Mouse (Mus musculus): ENCODE results near the gene Ocrl. TPM values are rescaled to one million over a fixed set of nuclear protein-coding genes. Genes with fewer than 3 reads are reported as not detected.
A peak's percentile ranks its signal among the peaks of the same experiment; 100 is the strongest.

The Ocrl gene
- polyA plus RNA-seq, 1 experiment = 4.0 TPM

- no peak overlapping the region for H3K27ac ChIP-seq (ENCODE audit: insufficient read depth, low read length)
- DNase-seq (ENCODE audit: low read depth in 1 of 2, low spot score in 2 of 2) = no peak
- TF ChIP-seq POLR2A (IDR thresholded peaks at IDR 0.05; ENCODE audit: low read depth, low read length) (no peak), CTCF (IDR thresholded peaks at IDR 0.05; ENCODE audit: extremely low read depth, insufficient read depth, insufficient read length, insufficient replicate concordance) (no peak)
- no peaks in the 10 kb centered on the region for H3K27me3 ChIP-seq (ENCODE audit: control insufficient read depth, insufficient read depth, low read length)
- H3K4me3 ChIP-seq (ENCODE audit: extremely low read depth, insufficient read depth, insufficient read length) = no peak overlapping the region
- 82% methylated on average over 10 of the region's 10 CpGs for WGBS
- H3K36me3 ChIP-seq (ENCODE audit: control insufficient read depth, insufficient read depth, low read length) = no peaks in the 10 kb centered on the region
- H3K4me1 ChIP-seq (ENCODE audit: control insufficient read depth, insufficient read depth, insufficient read length) = no peaks in the 10 kb centered on the region
Observed at GRCm38 (mm10) chrX:47971366-47972128, 59.4 kb downstream of the Ocrl start.

GRCm38 (mm10) chrX:47976551-47976950 is 64.4 kb downstream of the Ocrl start:
- Histone ChIP-seq H3K4me3 (ENCODE audit: extremely low read depth, insufficient read depth, insufficient read length) (no peak overlapping the region), H3K27me3 (ENCODE audit: control insufficient read depth, insufficient read depth, low read length) (no peaks in the 10 kb centered on the region), H3K27ac (ENCODE audit: insufficient read depth, low read length) (no peak overlapping the region), H3K4me1 (ENCODE audit: control insufficient read depth, insufficient read depth, insufficient read length) (no peaks in the 10 kb centered on the region), H3K36me3 (ENCODE audit: control insufficient read depth, insufficient read depth, low read length) (no peaks in the 10 kb centered on the region)
- WGBS = 46% methylated on average over 4 of the region's 4 CpGs
- no peak for DNase-seq (ENCODE audit: low read depth in 1 of 2, low spot score in 2 of 2)
- TF ChIP-seq CTCF (IDR thresholded peaks at IDR 0.05; ENCODE audit: extremely low read depth, insufficient read depth, insufficient read length, insufficient replicate concordance) (no peak), POLR2A (IDR thresholded peaks at IDR 0.05; ENCODE audit: low read depth, low read length) (no peak)

- Histone ChIP-seq H3K27me3 (ENCODE audit: control insufficient read depth, insufficient read depth, low read length) (no peaks in the 10 kb centered on the region), H3K36me3 (ENCODE audit: control insufficient read depth, insufficient read depth, low read length) (no peaks in the 10 kb centered on the region), H3K4me1 (ENCODE audit: control insufficient read depth, insufficient read depth, insufficient read length) (no peaks in the 10 kb centered on the region), H3K4me3 (ENCODE audit: extremely low read depth, insufficient read depth, insufficient read length) (no peak overlapping the region), H3K27ac (ENCODE audit: insufficient read depth, low read length) (no peak overlapping the region)
- no peak for DNase-seq (ENCODE audit: low read depth in 1 of 2, low spot score in 2 of 2)
- no peak for TF ChIP-seq CTCF (IDR thresholded peaks at IDR 0.05; ENCODE audit: extremely low read depth, insufficient read depth, insufficient read length, insufficient replicate concordance)
- TF ChIP-seq POLR2A (IDR thresholded peaks at IDR 0.05; ENCODE audit: low read depth, low read length) = no peak
- 85% methylated on average over 5 of the region's 5 CpGs for WGBS
Observed at GRCm38 (mm10) chrX:47977078-47977477, 64.9 kb downstream of the Ocrl start.

GRCm38 (mm10) chrX:47985000-47985619 is 72.9 kb downstream of the Ocrl start:
- peak; percentile 10 to 18 for DNase-seq (ENCODE audit: low read depth in 1 of 2, low spot score in 2 of 2)
- TF ChIP-seq POLR2A (IDR thresholded peaks at IDR 0.05; ENCODE audit: low read depth, low read length) = no peak
- TF ChIP-seq CTCF (IDR thresholded peaks at IDR 0.05; ENCODE audit: extremely low read depth, insufficient read depth, insufficient read length, insufficient replicate concordance) = peak; percentile 16; the same call in 1 of the 2 replicates
- no peaks in the 10 kb centered on the region for H3K27me3 ChIP-seq (ENCODE audit: control insufficient read depth, insufficient read depth, low read length)
- H3K4me1 ChIP-seq (ENCODE audit: control insufficient read depth, insufficient read depth, insufficient read length) = no peaks in the 10 kb centered on the region
- WGBS = 24% methylated on average over 19 of the region's 19 CpGs
- H3K4me3 ChIP-seq (ENCODE audit: extremely low read depth, insufficient read depth, insufficient read length) = no peak overlapping the region
- no peak overlapping the region for H3K27ac ChIP-seq (ENCODE audit: insufficient read depth, low read length)
- H3K36me3 ChIP-seq (ENCODE audit: control insufficient read depth, insufficient read depth, low read length) = no peaks in the 10 kb centered on the region

- Histone ChIP-seq H3K36me3 (ENCODE audit: control insufficient read depth, insufficient read depth, low read length) (no peaks in the 10 kb centered on the region), H3K27me3 (ENCODE audit: control insufficient read depth, insufficient read depth, low read length) (no peaks in the 10 kb centered on the region), H3K4me3 (ENCODE audit: extremely low read depth, insufficient read depth, insufficient read length) (no peak overlapping the region), H3K27ac (ENCODE audit: insufficient read depth, low read length) (no peak overlapping the region), H3K4me1 (ENCODE audit: control insufficient read depth, insufficient read depth, insufficient read length) (no peaks in the 10 kb centered on the region)
- 72% methylated on average over 8 of the region's 8 CpGs for whole genome bisulfite sequencing
- no peak for DNase-seq (ENCODE audit: low read depth in 1 of 2, low spot score in 2 of 2)
- TF ChIP-seq CTCF (IDR thresholded peaks at IDR 0.05; ENCODE audit: extremely low read depth, insufficient read depth, insufficient read length, insufficient replicate concordance) (no peak), POLR2A (IDR thresholded peaks at IDR 0.05; ENCODE audit: low read depth, low read length) (no peak)
Observed at GRCm38 (mm10) chrX:47988024-47988423, 75.8 kb downstream of the Ocrl start.

GRCm38 (mm10) chrX:47992606-47993005 is 80.4 kb downstream of the Ocrl start:
- no peak for TF ChIP-seq POLR2A (IDR thresholded peaks at IDR 0.05; ENCODE audit: low read depth, low read length)
- peak; percentile 41; the same call in 1 of the 2 replicates for TF ChIP-seq CTCF (IDR thresholded peaks at IDR 0.05; ENCODE audit: extremely low read depth, insufficient read depth, insufficient read length, insufficient replicate concordance)
- WGBS = 25% methylated on average over 8 of the region's 8 CpGs
- no peaks in the 10 kb centered on the region for H3K27me3 ChIP-seq (ENCODE audit: control insufficient read depth, insufficient read depth, low read length)
- H3K4me1 ChIP-seq (ENCODE audit: control insufficient read depth, insufficient read depth, insufficient read length) = no peaks in the 10 kb centered on the region
- H3K36me3 ChIP-seq (ENCODE audit: control insufficient read depth, insufficient read depth, low read length) = no peaks in the 10 kb centered on the region
- DNase-seq (ENCODE audit: low read depth in 1 of 2, low spot score in 2 of 2) = peak; percentile 40 to 69
- H3K4me3 ChIP-seq (ENCODE audit: extremely low read depth, insufficient read depth, insufficient read length) = no peak overlapping the region
- H3K27ac ChIP-seq (ENCODE audit: insufficient read depth, low read length) = no peak overlapping the region

GRCm38 (mm10) chrX:47998412-47998811 is 86.2 kb downstream of the Ocrl start:
- DNase-seq (ENCODE audit: low read depth in 1 of 2, low spot score in 2 of 2) = peak in 1 of 2 experiments; percentile 2
- no peak overlapping the region for H3K4me3 ChIP-seq (ENCODE audit: extremely low read depth, insufficient read depth, insufficient read length)
- no peaks in the 10 kb centered on the region for H3K4me1 ChIP-seq (ENCODE audit: control insufficient read depth, insufficient read depth, insufficient read length)
- no peak overlapping the region for H3K27ac ChIP-seq (ENCODE audit: insufficient read depth, low read length)
- H3K36me3 ChIP-seq (ENCODE audit: control insufficient read depth, insufficient read depth, low read length) = no peaks in the 10 kb centered on the region
- TF ChIP-seq CTCF (IDR thresholded peaks at IDR 0.05; ENCODE audit: extremely low read depth, insufficient read depth, insufficient read length, insufficient replicate concordance) = no peak
- TF ChIP-seq POLR2A (IDR thresholded peaks at IDR 0.05; ENCODE audit: low read depth, low read length) = no peak
- no peaks in the 10 kb centered on the region for H3K27me3 ChIP-seq (ENCODE audit: control insufficient read depth, insufficient read depth, low read length)
- 57% methylated on average over 8 of the region's 8 CpGs for WGBS
